In the genomic region with DNA sequence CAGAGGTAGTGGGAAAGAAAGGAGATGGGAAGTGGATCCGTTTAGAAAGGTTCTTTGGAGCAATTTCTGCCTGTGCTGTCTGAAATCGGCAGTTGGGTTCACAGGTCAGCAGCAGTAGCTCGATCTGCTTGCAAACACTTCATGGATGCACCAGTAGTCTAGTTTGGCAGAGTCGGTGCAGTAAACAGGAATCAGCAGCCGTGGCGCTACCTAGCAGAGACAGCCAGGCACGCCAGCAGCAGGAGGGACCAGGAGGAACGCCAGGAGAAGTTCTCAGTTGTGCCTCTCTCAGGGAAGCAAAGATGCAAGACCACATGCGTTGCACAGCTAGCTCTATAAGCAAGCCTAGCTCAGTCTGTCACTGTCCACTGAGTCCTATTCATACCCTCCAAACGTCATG, we compare ENCODE assay signal across 24 mouse cellular contexts.
A peak's percentile ranks its signal among the peaks of the same experiment; 100 is the strongest.
DNase-seq lines count a peak whose midpoint lies in the region; ATAC-seq and TF ChIP-seq lines count a peak whose summit lies in the region.
"Had no signal": no experiment of that assay in that cellular context is flagged by ENCODE, and none has a peak within 500 bp of the region (broad histone marks: within the 10 kb centered on the region; RNA-seq: fewer than 3 reads in every experiment).

No protein-coding gene starts in this region.

- H3K4me2 ChIP-seq in forebrain, postnatal 0 days (ENCODE audit: low read depth), result no peak overlapping the region
- H3K4me2 ChIP-seq in forebrain, embryonic 11.5 days (ENCODE audit: low read depth, low read length, severe bottlenecking), result no peak overlapping the region
- H3K4me2 ChIP-seq: embryonic facial prominence, embryonic 12.5 days; forebrain, embryonic 12.5 days had no signal

- no peaks in the 10 kb centered on the region for H3K27me3 ChIP-seq in forebrain, postnatal 0 days (ENCODE audit: insufficient read depth, low read length)
- no peaks in the 10 kb centered on the region for H3K27me3 ChIP-seq in forebrain, embryonic 11.5 days (ENCODE audit: control insufficient read depth, insufficient read depth, low read length)
- H3K27me3 ChIP-seq: CH12.LX; embryonic facial prominence, embryonic 12.5 days; forebrain, embryonic 12.5 days; Patski had no signal

- H3K4me1 ChIP-seq in forebrain, postnatal 0 days (ENCODE audit: insufficient read depth), result no peaks in the 10 kb centered on the region
- no peaks in the 10 kb centered on the region for H3K4me1 ChIP-seq in forebrain, embryonic 11.5 days (replicated peaks; ENCODE audit: control insufficient read depth, insufficient read depth, low read length)
- H3K4me1 ChIP-seq: embryonic facial prominence, embryonic 10.5 days; embryonic facial prominence, embryonic 12.5 days; forebrain, embryonic 12.5 days had no signal

- H3K4me3 ChIP-seq in forebrain, postnatal 0 days (ENCODE audit: low read depth, low read length), result no peak overlapping the region
- H3K4me3 ChIP-seq in forebrain, embryonic 11.5 days (ENCODE audit: low read depth, low read length), result no peak overlapping the region
- H3K4me3 ChIP-seq: embryonic facial prominence, embryonic 10.5 days; embryonic facial prominence, embryonic 12.5 days; forebrain, embryonic 12.5 days had no signal

- no peak for TF ChIP-seq POLR2A in brain, embryonic 14.5 days (IDR thresholded peaks at IDR 0.05; ENCODE audit: borderline replicate concordance, extremely low read depth, insufficient read depth, insufficient read length, poor library complexity, severe bottlenecking)

- ATAC-seq in forebrain, postnatal 0 days, result peak; percentile 34
- ATAC-seq in forebrain, embryonic 11.5 days (replicated peaks; ENCODE audit: low FRiP score), result no peak
- ATAC-seq: activated CD4-positive, CD25-positive, alpha-beta regulatory T cell, adult 4 months; CD4-positive, CD25-positive, alpha-beta regulatory T cell, adult 4 months; forebrain, embryonic 14.5 days; forebrain, embryonic 16.5 days; Patski had no signal

- DNase-seq in forebrain, postnatal 0 days, result no peak
- DNase-seq in forebrain, embryonic 11.5 days (ENCODE audit: low spot score), result no peak
- peak; percentile 62 for DNase-seq in heart, adult 11 months
- DNase-seq in heart, adult 18-20 months, result no peak
- DNase-seq in brain, embryonic 14.5 days (ENCODE audit: low read depth), result peak; percentile 10
- DNase-seq: adrenal gland, adult 8-10 months; adrenal gland, postnatal 14 days; adrenal gland, postnatal 36 days; B cell, adult 2 months; cerebellum, adult 11-12 months; cerebellum, adult 2 months; cerebellum, adult 9-10 months; cerebellum, postnatal 10 days; cerebellum, postnatal 25 days had no signal

- no peaks in the 10 kb centered on the region for H3K9me3 ChIP-seq in forebrain, postnatal 0 days (ENCODE audit: low read length)
- H3K9me3 ChIP-seq in forebrain, embryonic 11.5 days (ENCODE audit: control insufficient read depth, low read length), result no peaks in the 10 kb centered on the region
- H3K9me3 ChIP-seq: embryonic facial prominence, embryonic 10.5 days; embryonic facial prominence, embryonic 12.5 days; forebrain, embryonic 12.5 days; G1E had no signal

- H3K36me3 ChIP-seq in forebrain, postnatal 0 days (ENCODE audit: insufficient read depth), result no peaks in the 10 kb centered on the region
- no peaks in the 10 kb centered on the region for H3K36me3 ChIP-seq in forebrain, embryonic 11.5 days (ENCODE audit: control insufficient read depth, insufficient read depth, low read length)
- H3K36me3 ChIP-seq: embryonic facial prominence, embryonic 10.5 days; embryonic facial prominence, embryonic 12.5 days; forebrain, embryonic 12.5 days; G1E had no signal

- 72% methylated on average over 10 of the region's 10 CpGs for WGBS in forebrain, postnatal 0 days
- WGBS in forebrain, embryonic 11.5 days, result 79% methylated on average over 10 of the region's 10 CpGs

- H3K27ac ChIP-seq in forebrain, postnatal 0 days (ENCODE audit: low read depth, low read length), result no peak overlapping the region
- H3K27ac ChIP-seq in forebrain, embryonic 11.5 days (ENCODE audit: low read depth, low read length), result no peak overlapping the region
- H3K27ac ChIP-seq: embryonic facial prominence, embryonic 10.5 days; embryonic facial prominence, embryonic 12.5 days; forebrain, embryonic 12.5 days had no signal

- no peak for TF ChIP-seq CTCF in forebrain, postnatal 0 days (IDR thresholded peaks at IDR 0.05; ENCODE audit: low read depth)
- no peak for TF ChIP-seq CTCF in brain, embryonic 14.5 days (IDR thresholded peaks at IDR 0.05; ENCODE audit: borderline replicate concordance, extremely low read depth, insufficient read depth, insufficient read length)

- no peak overlapping the region for H3K9ac ChIP-seq in forebrain, postnatal 0 days
- H3K9ac ChIP-seq in forebrain, embryonic 11.5 days (ENCODE audit: low read length), result no peak overlapping the region
- H3K9ac ChIP-seq: embryonic facial prominence, embryonic 12.5 days; forebrain, embryonic 12.5 days had no signal

Comparison
In these comparisons a context has a peak if more than half of its experiments do, and no peak if none do; other contexts are left out.
1. DNase-seq: peak in heart, adult 11 months (single experiment) and brain, embryonic 14.5 days (single experiment); none in forebrain, postnatal 0 days (single experiment), forebrain, embryonic 11.5 days (single experiment) and heart, adult 18-20 months (0 of 2).